Mouse (Mus musculus): ENCODE measurements around the gene Tcf7.

The Tcf7 gene

DNA sequence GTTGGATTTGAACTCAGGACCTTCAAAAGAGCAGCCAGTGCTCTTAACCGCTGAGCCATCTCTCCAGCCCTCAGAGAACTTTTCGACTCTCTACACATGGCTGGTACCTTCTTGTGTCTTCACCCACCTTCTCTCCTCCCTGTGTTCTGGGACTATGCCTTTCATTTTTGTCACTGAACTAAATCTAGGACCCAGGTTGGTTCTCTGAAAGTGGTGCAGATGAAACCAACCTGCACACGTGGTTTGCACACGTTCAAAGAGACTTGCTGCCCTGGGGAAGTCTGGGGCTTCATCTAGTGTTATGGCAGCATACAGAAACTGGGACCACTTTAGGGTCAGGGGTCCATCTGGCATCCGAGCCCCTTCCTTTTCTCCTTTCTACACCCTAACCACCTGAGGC lies 15.5 kb downstream of the Tcf7 start:
- DNase-seq (ENCODE audit: low spot score in 2 of 2): no peak

GRCm38 (mm10) chr11:52265616-52266307 lies 17.1 kb downstream of the Tcf7 start:
- no peak for DNase-seq (ENCODE audit: low spot score in 2 of 2)

DNA sequence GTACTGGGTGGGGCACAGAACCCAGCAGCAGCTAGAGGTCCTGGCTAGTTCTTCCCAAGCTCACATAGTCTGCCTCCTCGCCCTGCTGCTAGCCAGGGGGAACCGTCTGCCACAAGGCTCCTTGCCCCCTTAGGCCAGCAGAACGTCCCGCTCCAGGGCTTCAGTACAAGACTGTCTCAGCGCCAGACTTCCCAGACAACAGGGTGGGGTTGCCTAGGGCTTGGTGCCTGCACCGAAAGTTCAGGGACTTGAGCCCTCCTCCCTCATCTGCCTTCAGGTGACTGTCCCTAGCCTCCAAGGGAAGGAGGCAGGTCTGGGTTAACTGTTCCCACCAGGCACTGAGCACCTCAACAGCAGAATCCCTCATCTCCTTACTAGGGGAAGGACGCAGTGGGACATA lies 17.9 kb downstream of the Tcf7 start:
- no peak for DNase-seq (ENCODE audit: low spot score in 2 of 2)

DNA sequence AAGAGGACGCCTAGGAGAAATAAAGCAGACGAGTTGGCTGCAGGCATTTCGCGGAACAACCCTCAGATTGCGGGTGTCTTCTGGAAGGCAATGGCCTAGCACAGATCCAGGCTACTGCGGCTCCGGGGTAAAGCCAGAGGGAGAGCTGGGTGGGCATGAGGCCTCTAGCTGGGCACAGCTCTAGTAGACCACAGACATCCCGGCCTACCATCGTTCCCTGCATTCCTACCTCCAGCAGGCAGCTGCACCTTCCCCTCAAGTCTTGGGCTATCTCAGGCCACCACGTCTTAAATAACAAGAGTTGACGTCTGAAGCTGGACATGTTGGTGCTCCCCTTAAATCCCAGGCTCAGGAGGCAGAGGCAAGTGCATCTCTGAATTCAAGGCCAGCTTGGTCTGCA lies 20.5 kb downstream of the Tcf7 start:
- no peak for DNase-seq (ENCODE audit: low spot score in 2 of 2)

GRCm38 (mm10) chr11:52261937-52262336 lies 20.9 kb downstream of the Tcf7 start:
- DNase-seq (ENCODE audit: low spot score in 2 of 2): no peak

- no peak for DNase-seq (ENCODE audit: low spot score in 2 of 2)
Measured at GRCm38 (mm10) chr11:52260878-52261277, 21.9 kb downstream of the Tcf7 start.

DNA sequence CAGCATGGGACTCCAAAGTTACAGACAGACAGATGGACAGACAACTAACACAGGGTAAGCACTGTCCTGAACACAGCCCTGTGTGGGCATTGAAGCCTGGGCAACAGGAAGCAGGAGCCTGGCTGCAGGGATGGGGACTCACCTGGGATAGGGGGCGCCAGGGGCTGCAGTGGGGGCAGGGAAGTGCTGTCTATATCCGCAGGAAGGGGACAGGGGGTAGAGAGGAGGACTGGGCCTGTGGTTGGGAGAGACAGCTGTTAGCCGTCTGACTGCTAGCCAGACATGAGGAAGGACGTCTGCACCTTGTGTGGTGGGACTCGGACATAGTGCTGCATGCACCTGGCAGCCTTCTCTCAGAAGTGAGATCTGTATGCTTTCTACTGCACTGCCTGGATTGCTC lies 24.1 kb downstream of the Tcf7 start:
- DNase-seq (ENCODE audit: low spot score in 2 of 2): no peak

- DNase-seq (ENCODE audit: low spot score in 2 of 2): no peak
Measured at GRCm38 (mm10) chr11:52257376-52257775, 25.4 kb downstream of the Tcf7 start.

- DNase-seq (ENCODE audit: low spot score in 2 of 2): no peak
Measured at GRCm38 (mm10) chr11:52255077-52255476, 27.7 kb downstream of the Tcf7 start.

DNA sequence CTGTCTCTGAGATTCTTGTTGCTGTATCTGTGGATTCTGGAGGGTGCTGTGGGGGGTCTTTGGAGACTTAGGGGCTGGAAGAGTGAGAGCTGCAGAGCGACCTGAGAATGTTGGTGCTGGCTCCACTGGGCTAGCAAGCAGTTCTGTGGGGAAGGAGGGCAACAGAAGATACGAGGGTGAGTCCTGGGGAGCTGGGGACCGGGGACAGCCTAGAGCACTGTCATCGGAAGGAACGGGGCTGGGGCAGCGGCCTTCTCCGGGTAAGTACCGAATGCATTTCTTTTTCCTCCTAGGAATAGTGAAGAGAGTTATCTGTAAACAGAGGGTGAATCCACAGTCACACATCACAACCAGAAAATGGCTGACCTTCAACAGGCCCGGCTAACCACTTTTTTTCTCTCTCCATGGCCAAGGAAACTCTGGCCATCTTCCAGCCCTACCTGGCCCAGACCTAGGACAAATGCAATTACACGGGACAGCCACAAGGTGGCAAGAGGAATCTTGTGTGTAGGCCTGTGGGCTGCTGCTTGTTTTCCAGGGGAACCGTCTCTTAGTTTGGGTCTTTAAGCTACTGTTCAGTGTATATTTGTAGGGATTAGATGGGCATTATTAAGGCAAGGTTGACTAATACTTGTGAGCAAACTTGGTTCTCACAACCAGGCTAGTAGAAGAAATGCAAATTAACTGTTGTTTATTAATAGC lies 29.0 kb downstream of the Tcf7 start:
- DNase-seq (ENCODE audit: low spot score in 2 of 2): peak in 1 of 2 experiments; percentile 66

- DNase-seq (ENCODE audit: low spot score in 2 of 2): no peak
Measured at GRCm38 (mm10) chr11:52252692-52253091, 30.1 kb downstream of the Tcf7 start.

GRCm38 (mm10) chr11:52251770-52252169 lies 31.0 kb downstream of the Tcf7 start:
- no peak for DNase-seq (ENCODE audit: low spot score in 2 of 2)

- no peak for DNase-seq (ENCODE audit: low spot score in 2 of 2)
Measured at GRCm38 (mm10) chr11:52249452-52249851, 33.4 kb downstream of the Tcf7 start.

GRCm38 (mm10) chr11:52240898-52241542 lies 41.8 kb downstream of the Tcf7 start:
- no peak for DNase-seq (ENCODE audit: low spot score in 2 of 2)

DNA sequence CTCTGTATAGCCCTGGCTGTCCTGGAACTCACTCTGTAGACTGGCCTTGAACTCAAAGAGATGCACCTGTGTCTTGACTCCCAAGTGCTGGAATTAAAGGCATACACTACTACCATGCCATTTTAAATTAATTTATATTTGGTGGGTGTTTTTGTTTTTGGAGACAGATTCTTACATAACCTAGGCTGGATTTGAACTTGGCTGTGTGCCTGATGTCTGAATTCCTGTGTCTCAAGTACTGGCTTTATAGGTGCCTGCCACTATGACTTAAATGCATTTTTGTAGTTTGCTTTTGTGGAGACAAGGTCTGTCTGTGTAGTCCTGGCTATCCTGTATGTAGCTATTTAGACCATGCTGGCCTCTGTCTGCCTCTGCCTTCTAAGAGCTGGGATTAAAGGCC lies 48.3 kb downstream of the Tcf7 start:
- no peak for DNase-seq (ENCODE audit: low spot score in 2 of 2)

GRCm38 (mm10) chr11:52233906-52234305 lies 48.9 kb downstream of the Tcf7 start:
- DNase-seq (ENCODE audit: low spot score in 2 of 2): no peak

- no peak for DNase-seq (ENCODE audit: low spot score in 2 of 2)
Measured at GRCm38 (mm10) chr11:52233043-52233653, 49.7 kb downstream of the Tcf7 start.

- peak; percentile 73 to 91 for DNase-seq (ENCODE audit: low spot score in 2 of 2)
Measured at GRCm38 (mm10) chr11:52231606-52232541, 50.9 kb downstream of the Tcf7 start, which contains the start of gene Skp1a. Gene Skp1a, plus strand, starts transcription at chr11:52231995.

GRCm38 (mm10) chr11:52230694-52231093 lies 52.1 kb downstream of the Tcf7 start:
- DNase-seq (ENCODE audit: low spot score in 2 of 2): no peak

DNA sequence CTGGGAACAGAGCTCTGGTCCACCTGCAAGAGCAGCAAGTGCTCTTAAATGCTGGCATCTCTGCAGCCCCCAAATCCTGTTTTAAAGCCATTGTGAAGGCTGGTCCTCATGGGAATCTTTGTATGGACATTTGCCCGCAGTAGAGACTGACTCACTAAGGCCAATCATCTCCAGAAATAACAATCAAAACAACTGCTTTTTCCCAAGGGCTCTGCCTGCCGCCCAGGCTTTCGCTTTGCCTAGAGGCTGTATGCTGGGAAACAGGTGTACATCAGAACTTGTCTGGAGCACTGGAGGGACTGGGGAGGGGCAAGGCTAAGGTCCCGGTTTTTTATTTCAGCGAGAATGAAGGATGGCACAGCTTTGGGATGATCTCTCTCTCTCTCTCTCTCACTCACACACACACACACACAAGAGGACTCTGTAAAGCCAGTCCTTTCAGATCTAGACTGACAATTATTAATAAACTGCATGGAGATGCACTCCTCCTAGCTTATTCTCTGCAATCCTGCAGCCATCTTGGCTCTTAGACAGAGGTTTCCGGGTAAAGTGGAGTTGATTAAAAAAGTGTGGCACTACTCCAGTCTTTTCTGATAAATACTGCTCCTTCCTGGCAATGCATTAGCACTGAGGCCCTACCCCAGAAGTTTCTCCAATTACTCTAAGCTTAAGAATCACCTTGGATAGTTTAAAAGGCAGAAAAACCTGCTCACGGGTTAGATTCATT lies 53.9 kb downstream of the Tcf7 start:
- DNase-seq (ENCODE audit: low spot score in 2 of 2): no peak
